Mouse (Mus musculus) bone marrow macrophage, adult 2 months (primary cell): Measurements from ENCODE around the gene Kyat3.

Experiments used
- CTCF ChIP-seq: IDR thresholded peaks from 2 replicates; pipeline ENCODE4 v1.5.1; 2012; ENCODE audit warnings: low read depth, mild to moderate bottlenecking, low read length, moderate library complexity
- POLR2A ChIP-seq: IDR thresholded peaks from 2 replicates; pipeline ENCODE4 v1.6.1; 2012; ENCODE audit warnings: mild to moderate bottlenecking, low read depth, low read length, borderline replicate concordance

GRCm38 (mm10) chr3:142710360-142711007, 9.6 kb downstream of the Kyat3 start:
- no peak for TF ChIP-seq CTCF
- TF ChIP-seq POLR2A = no peak
